Mouse (Mus musculus): Measurements from ENCODE around the gene Mrpl33.
"Not testable (repeated sequence)": the region's sequence is repeated elsewhere in the genome, so short reads cannot be mapped to it uniquely, and the experiment has no call there.

Gene Mrpl33

GRCm38 (mm10) chr5:31596481-31597429, at the start of gene Mrpl33:
TSS of gene Mrpl33 (plus strand) at chr5:31596935.
- peak; percentile 60 to 75 for DNase-seq

DNA sequence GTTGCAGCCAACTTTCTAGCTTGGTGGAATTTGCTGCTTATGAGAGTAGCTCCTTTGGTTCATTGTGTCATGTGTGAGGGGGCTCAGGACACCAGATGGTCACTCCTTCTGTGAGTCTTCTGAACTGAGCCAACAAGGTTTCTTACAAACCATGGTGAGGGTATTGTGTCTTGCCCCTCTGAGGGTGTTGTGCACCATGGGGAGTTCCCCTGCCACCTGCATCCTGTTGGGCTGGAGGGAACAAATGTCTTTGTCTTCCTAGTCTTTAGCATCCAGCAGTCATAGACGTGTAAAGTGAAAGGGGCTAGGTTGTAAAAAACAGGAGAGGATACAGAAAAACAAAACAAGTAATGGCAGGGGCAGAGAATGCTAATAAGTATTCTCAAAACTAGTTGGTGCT, 37.3 kb upstream of the Mrpl33 start:
- DNase-seq, result no peak

DNA sequence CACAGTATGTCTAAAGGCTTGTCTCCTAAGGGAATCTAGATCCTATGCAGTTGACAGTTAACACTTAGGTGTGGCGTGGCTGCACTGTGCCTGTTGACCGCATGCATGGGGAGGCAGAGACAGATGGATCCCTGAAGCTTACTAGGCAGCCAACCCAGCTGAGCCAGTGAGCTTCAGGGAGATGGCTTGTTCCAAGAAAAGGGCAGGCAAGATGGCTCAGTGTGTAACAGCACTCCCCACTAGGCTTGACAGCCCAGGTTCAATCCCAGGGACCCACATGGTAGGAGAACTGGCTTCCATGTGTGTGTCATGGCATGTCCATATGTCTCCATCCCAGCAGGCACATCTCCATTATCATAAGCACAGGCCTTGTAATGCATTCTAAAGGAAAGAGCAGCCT, 36.4 kb upstream of the Mrpl33 start:
- DNase-seq, result no peak

GRCm38 (mm10) chr5:31562036-31562666, 34.6 kb upstream of the Mrpl33 start:
- DNase-seq, result no peak

DNA sequence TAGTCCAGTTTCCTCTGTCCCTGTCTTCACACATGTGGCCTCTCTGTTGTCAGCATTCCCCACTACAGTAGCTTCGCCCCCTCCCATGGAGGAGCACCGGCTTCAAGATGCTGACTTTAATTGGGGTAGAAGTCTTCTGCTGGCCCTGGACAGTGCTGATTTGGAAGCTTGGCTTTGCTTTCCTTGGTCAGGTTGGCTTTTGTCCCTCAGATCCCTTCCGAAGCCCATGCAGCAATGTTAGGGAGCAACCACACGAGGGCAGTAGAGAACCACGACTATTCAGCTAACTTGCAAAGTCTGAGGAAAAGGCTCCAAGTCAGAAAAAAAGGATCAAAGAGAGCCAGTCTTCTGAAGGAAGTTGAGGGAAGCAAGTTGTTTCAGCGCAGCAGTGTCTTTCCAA, 33.2 kb upstream of the Mrpl33 start:
- peak in 1 of 2 experiments; percentile 20 for DNase-seq

- DNase-seq, result no peak
Observed at GRCm38 (mm10) chr5:31563905-31564304, 32.8 kb upstream of the Mrpl33 start.

GRCm38 (mm10) chr5:31564976-31565375, 31.8 kb upstream of the Mrpl33 start:
- DNase-seq, result no peak

DNA sequence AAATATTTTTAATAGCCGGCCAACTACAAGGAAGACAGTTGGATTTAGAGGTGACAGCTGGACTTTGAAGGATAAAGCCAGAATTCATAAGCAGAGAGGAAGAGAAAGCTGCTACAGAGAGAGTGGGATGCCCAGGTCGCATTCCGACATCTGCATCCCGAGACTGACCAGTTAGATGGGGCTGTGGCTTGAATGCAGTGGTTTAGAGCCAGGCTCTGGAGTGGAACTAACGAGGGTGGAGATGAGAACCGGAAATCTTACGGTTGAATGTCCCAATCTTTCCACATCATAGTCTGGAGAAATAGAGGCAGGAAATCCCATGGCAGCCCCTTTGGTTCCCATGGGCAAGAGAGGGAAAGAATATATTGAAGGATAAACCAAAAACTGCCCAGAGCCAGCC, 30.7 kb upstream of the Mrpl33 start:
- no peak for DNase-seq

DNA sequence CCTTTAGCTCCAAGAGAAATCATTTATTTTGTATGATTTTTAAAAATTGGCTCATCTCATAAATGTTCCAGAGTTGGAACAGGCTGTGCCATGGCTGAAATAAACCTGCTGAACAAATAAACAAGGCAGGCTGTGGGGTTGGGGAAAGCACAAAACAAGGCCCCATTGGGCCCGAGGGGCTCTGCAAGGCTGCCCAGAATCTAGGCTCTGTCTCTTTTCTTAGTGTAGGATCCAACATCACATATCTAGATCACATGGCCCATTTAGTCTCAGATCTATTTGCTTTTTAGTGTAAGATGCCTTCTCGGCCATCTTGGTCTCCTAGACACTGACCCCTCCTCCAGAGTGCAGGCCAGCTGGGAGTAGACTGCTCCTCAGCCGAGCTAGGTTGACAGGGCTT, 30.3 kb upstream of the Mrpl33 start:
- no peak for DNase-seq

DNA sequence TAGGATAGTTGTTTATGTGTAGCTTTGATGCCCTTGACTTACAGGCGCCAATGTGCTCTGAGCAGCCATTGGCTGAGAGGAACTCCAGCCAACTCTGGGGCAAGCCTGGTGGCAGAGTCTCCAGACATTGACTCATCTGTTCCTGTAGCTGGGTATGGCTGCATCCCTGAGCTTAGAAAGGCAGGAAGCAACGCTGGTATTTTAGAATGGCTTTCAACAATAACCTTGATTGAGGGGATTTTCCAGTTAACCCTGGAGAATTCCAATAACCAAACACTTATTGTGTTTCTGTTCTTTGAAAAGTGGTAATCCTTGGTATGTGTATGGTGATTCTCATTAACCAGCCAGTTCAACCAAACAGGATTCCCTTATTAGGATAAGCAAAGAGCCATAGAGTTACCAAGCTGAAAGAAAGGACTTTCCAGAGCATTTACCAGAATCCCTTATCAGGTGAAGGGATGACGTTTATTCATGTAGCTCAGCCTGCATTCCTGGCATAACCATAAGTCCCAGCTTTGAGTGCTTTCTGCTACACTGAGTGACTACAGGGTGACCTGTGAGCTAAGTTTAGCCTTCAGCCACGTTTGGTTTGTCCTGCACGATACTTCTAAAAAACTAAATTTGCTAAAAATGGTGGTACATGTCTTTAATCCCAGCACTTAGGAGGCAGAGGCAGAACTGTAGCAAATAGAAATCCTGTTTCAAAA, 28.6 kb upstream of the Mrpl33 start:
- DNase-seq, result no peak

DNA sequence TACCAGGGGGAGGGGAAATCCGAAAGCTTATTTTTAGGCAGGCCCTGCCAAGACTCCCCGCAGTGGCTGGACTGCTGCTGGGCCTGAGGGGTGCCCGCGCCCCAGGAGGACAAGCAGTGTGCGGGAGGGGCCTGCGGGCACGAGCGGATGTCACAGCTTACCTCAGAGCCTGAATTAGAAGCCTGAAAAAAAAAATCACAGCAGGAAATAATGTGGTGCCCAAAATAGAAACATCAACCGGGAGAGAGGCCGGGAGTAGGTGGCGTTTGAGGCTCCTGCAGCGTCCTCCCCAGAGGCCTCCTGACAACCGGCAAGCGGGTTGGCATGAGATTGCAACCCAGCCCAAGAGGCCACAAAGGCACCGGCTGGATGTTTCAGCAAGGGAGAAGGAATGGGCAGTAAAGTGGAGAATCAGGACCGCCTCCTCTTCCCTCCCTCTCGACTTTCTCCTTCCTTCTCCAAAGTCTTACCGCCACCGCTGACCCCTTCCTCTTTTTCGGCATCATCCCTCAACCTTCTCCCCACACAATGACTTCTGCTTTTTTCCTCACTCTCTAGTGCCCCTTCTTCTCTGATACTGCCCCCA, 25.6 kb upstream of the Mrpl33 start:
- no peak for DNase-seq

DNA sequence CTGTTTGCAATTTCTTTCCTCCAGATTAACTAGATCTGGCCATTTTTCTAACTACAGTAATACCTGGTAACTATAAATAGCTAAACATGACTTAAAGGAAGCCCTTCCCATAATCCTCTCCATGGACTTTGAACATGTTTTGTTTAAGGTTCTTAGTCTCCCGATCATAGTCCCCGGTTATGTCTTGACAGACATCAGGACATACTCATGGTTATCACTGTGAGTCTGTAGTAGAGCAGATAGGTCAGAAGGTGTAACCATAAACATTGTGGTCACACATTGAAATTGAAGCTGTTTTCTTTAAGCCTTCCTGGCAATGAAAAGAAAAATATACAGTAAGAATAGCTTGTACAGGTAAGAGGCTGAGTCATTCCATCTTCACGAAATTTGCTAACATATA, 23.0 kb upstream of the Mrpl33 start:
- DNase-seq, result no peak

- no peak for DNase-seq
Observed at GRCm38 (mm10) chr5:31576539-31576975, 20.2 kb upstream of the Mrpl33 start.

DNA sequence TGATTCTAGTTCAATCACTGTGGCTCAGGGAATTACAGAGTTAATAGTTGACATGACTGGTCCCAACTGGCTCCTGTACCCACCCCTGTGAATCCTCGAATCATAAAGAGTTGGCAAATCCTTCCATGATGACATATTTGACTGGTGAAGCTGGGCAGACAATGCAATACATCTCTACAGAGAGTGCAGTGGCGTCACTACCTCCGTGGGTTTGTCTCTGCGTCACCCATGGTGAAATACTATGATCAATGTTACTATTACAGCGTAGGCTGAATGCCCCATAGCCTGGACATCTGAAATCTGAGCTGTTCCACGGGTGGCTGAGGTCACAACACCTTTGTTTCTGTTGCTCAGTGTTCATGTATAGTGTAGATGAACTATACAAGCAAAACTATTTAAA, 15.5 kb upstream of the Mrpl33 start:
- no peak for DNase-seq

- DNase-seq, result no peak
Observed at GRCm38 (mm10) chr5:31581932-31582331, 14.8 kb upstream of the Mrpl33 start.

- DNase-seq, result no peak
Observed at GRCm38 (mm10) chr5:31583261-31583660, 13.5 kb upstream of the Mrpl33 start.

- no peak for DNase-seq
Observed at GRCm38 (mm10) chr5:31585526-31585925, 11.2 kb upstream of the Mrpl33 start.

GRCm38 (mm10) chr5:31588016-31588415, 8.7 kb upstream of the Mrpl33 start:
- no peak for DNase-seq

DNA sequence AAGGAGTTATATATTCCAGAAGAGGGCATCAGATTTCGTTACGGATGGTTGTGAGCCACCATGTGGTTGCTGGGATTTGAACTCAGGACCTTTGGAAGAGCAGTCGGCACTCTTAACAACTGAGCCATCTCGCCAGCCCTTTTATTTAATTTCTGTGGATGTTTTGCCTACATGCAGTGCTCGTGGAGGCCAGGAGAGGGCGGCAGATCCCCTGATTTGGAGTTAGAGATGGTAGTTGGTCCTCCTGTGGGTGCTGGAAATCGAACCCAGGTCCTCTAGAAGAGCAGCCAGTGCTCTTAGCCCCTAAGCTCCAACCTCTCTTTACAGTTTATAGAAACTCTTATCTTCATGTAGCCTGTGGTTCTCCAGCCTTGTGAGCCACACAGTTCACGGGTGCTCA, 8.1 kb upstream of the Mrpl33 start:
- DNase-seq, result not testable (repeated sequence)

- DNase-seq, result no peak
Observed at GRCm38 (mm10) chr5:31589711-31590319, 6.9 kb upstream of the Mrpl33 start.

- no peak for DNase-seq
Observed at GRCm38 (mm10) chr5:31591122-31591521, 5.6 kb upstream of the Mrpl33 start.

DNA sequence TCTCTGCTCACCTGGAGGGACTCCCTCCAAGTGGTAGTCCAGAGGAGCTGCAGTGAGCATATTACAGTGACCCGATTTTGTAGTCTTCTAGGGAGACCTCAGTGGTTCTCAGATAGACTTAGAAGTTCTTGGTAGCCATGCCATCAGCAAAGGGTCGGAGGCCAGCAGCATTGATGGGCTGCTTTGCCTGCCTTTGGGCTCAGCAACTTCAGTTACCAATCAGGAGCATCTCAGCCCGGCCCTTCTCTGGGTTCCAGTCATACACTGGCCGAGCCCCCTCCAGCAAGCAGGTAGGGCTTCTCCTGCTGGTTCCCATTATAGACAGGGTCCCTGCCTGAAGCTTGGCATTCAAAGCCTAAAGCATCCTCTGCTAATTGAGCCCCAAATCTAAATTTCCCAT, 867 bp upstream of the Mrpl33 start:
- DNase-seq, result no peak
